Comparison of ENCODE assay signal across 18 mouse cellular contexts in the genomic region with DNA sequence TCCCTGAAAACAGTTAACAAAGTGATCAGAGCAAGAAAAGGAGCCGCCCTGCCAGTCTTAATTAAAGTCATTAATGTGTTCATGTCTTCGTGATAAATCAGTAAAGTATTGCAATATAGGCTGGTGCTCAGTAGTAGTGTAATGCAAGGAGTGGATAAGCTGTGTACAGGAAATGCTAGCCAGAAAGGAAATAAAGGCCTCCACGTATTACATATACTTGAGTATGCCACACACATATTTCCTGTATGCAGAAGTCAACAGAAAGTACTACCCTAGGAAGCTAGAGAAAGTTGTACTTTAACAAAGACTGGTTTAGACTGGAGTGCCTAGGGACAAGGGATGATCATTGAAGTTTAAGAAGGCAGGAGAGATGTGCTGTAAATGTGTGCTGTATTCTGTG.
"Had no signal": no experiment of that assay in that cellular context is flagged by ENCODE, and none has a peak within 500 bp of the region (broad histone marks: within the 10 kb centered on the region; RNA-seq: fewer than 3 reads in every experiment).

No protein-coding gene starts in this region.

- DNase-seq: liver, postnatal 0 days; lung, adult 2 months; lung, postnatal 14 days; lung, postnatal 36 days; right cerebral cortex, postnatal 14 days; thymus, adult 2 months; thymus, postnatal 14 days; thymus, postnatal 36 days had no signal

- H3K9me3 ChIP-seq: lung, embryonic 15.5 days; megakaryocyte, embryonic 14.5 days; midbrain, embryonic 13.5 days; midbrain, embryonic 15.5 days; neural tube, embryonic 12.5 days; stomach, embryonic 15.5 days had no signal

- ATAC-seq: liver, postnatal 0 days; lung, postnatal 0 days; midbrain, embryonic 13.5 days; midbrain, embryonic 15.5 days had no signal

- H3K9ac ChIP-seq: liver, postnatal 0 days; lung, embryonic 15.5 days; midbrain, embryonic 13.5 days; midbrain, embryonic 15.5 days; neural tube, embryonic 12.5 days; stomach, embryonic 15.5 days had no signal

- H3K4me3 ChIP-seq: lung, embryonic 15.5 days; megakaryocyte, embryonic 14.5 days; midbrain, embryonic 13.5 days; midbrain, embryonic 15.5 days; neural tube, embryonic 12.5 days; stomach, embryonic 15.5 days had no signal

- H3K27me3 ChIP-seq: lung, embryonic 15.5 days; megakaryocyte, embryonic 14.5 days; midbrain, embryonic 13.5 days; midbrain, embryonic 15.5 days; neural tube, embryonic 12.5 days; stomach, embryonic 15.5 days had no signal

- H3K27ac ChIP-seq: lung, embryonic 15.5 days; macrophage; midbrain, embryonic 13.5 days; midbrain, embryonic 15.5 days; neural tube, embryonic 12.5 days; stomach, embryonic 15.5 days; stomach, postnatal 0 days had no signal

- H3K4me2 ChIP-seq: lung, embryonic 15.5 days; midbrain, embryonic 11.5 days; midbrain, embryonic 13.5 days; midbrain, embryonic 15.5 days; neural tube, embryonic 12.5 days; stomach, embryonic 15.5 days had no signal

- H3K4me1 ChIP-seq: lung, embryonic 15.5 days; midbrain, embryonic 13.5 days; midbrain, embryonic 15.5 days; neural tube, embryonic 12.5 days; stomach, embryonic 15.5 days had no signal
